Mouse (Mus musculus) mature B cell (primary cell): Measurements from ENCODE around the gene Dop1a.

Experiments used
- in situ Hi-C: fragments of 300-500 bp; cut with MboI; formaldehyde crosslinking; loops from 2 replicates; pipeline ENCODE4 v1.14.3; 2019

Gene Dop1a

DNA sequence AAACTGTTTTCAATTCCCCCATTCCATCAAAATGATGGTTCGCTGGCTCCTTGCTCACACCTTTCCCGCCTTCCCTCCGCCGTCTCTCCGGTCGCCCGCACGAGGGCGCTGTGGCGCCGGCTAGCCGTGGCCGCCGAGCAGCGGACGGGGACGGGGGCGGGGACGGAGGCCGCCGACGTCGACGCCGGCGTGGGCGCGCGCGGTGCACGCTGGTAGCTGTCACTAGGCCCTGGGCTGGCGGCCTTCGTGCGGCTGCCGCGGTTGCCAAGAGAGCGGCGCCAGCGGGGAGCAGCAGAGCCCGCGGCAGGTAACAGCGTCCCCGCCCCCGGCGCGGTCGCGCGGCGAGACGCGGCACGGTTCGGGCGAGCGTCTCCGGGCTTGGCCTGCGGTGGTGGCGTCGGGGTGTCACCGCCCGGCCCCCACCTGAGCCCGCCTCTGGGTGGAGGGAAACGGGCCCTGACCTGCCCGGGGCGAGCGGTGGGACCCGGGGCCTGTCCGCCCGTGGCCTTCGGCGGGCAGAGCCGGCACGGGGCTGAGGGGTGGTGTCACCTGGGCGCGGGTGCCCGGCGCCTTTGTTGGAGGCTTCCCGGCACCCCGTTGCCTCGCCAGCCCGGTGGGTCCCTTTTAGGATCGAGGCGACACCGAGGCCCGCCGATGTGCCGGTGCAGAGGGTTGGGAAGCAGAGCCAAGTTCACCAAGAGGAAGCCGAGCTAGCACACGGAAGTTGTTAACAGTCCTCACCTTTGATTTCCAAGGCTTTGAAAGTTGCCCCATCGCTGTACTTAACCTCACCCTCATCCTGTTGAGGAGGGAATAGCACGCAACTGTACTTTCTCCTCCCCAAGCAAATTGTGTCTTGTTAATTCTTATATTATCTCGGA is at the start of gene Dop1a:
Gene Dop1a (plus strand): TSS at position 165 of the 881 bp plus-strand sequence.
- in situ Hi-C loops = loop anchor here (10.0 to 25.0 kb wide), 3 partner anchors 98 to 1130 kb away; partner anchors contain the start of gene Tent5a

DNA sequence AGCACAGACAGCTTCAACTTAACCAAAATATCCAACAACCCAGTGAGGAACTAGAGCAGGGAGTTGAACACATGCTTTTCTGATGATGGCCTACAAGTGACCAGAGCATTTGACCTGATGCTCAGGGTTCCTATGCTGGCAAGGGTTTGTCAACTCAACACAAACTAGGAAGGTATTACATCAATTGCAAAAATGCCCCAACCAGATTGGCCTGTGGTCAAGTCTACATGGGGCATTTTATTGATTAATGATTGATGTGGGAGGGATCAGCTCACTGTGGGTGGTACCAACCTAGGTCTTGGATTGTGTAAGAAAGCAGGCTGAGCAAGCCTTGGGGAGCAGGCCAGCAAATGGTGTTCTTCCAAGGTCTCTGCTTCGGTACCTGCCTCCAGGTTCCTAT is 49.0 kb upstream of the Dop1a start:
- in situ Hi-C loops = no loop called here

DNA sequence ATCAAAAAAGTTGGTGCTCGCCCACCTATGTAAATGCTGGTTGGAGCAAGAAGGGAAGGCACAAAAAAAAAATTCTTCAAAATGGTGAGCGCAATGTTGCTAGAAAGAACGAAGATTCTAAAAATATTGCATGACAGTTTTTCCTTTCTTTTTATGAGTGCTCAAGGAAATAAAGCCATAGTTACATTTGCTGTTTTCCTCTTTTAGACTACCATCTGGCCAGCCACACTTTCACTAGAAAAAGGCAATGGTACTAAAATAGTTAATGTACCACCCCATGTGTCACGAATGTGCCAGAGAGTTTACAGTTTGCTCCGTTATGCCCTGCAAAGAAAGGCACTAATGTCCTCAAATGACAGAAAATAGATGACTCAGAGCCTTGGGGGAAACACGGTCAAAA is 47.6 kb upstream of the Dop1a start:
- in situ Hi-C loops = no loop called here

DNA sequence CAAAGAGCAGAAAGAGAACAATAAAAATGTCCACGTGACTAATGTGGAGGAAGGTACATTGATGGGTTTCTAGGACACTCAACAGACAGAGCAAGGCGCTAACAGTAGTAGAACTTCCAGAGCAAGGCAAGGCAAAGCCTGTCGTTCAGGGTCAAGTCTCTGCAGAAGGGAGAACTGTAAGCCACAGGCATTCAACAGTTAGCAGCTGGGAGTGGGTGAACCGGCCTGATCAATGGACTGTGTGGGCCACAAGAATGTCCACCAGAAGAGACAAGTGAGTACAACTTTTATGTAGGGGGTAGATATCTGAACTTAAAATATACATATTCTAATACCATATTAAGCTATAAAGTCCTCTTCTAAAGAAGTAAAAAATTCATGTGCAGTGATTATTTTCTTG is 43.6 kb upstream of the Dop1a start:
- in situ Hi-C loops = no loop called here

DNA sequence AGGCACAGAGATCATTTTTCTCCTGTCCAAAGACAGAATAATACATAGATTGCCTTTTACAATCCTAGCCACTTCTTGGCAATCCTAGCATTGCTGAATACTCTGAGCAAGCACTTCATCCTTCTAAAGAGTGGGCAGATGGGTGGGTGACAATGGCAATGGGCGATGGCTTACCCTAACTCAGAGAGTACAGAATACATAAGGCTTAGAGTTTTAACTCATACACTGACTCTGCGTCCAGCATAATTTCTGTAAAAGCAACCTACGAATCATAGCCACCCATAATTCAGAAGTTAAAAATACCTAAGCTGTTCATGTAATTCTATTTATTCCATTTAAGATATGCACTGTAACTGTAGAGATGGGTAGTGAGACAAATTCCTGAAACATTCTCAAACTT is 31.4 kb upstream of the Dop1a start:
- in situ Hi-C loops = no loop called here

DNA sequence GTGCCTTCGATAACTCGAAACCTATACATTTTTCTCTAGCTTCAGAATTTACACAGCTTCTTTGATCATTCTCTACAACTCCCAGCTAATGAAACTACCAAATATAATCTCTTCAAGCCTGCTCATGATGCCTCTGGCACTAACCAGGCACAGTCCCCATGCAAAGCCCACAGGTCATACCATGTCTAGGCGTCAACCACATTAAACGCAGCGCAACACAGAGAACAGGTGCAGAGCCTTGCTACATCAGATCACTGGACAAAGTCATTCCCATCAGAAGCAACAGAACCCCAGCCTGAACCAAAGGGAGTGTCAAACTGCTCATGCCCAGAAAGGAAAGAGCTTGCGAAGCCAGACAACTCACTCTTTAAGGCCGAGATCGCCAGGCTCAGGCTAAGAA is 30.3 kb upstream of the Dop1a start:
- in situ Hi-C loops = no loop called here

DNA sequence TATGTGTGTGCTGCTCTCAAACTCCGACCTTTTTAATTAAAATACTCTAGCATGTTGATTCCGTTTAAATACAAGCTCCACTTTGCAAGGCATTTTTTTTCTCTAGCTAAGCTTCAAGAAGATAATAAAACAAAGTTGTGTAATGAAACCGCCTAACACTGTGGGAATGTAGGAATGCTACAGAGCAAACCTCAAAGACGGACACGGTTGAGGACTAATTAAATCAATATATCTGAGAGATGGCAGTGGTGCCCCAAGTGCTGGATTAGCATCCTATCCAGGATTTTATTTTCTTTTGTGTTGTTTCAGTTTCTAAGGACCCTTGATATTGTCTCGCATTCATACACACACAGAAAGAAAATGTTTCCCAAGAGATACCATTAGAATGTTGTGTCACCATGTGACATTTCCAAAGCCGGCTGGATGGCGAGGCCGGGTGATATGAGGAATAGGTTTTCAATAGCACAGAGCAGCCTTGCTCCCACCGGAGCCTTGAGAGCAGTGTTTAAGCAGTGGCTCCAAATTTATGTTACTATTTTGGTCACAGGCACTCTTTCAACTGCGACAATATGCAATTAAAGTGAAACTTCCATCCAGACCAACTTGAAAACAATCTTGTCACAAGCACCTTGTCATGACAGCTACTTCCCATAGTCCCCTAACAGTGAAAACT is 28.5 kb upstream of the Dop1a start:
- in situ Hi-C loops = no loop called here

DNA sequence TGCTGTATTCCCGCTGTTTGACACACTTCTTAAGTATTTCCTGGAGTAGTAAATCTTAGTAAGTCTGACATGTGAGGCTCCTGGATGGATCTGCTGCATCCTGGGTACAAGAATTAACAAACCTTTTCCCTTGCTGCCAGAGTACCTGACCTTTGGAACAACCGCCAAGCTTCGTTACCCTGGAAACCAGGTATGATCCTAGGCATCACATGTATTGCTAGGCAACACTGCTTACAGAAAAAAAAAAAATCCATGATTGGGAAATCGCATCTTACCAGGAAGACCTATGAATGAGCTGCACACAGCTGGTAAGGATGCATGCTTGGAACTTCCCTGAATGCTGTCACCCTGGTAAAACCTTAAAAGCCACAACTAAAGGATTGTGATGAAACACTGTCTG is 24.7 kb upstream of the Dop1a start:
- in situ Hi-C loops = no loop called here

DNA sequence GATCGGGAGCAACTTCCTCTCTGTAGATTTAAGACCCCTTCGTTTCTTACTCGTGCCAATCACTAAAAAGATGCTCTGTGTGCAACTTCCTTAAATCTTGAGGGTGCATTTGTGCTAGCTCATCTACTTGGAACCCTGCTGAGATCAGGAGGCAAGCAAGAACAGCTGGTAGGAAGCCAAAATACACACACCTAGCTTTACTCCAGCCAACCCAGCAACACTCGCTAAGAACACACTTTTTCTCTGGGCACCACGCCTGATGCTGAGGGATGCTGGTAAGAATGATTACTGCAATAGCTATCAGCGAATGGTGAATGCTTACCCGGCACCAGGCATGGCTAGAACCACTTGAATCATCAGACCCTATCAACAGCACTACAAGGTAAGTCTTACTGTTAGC is 20.1 kb upstream of the Dop1a start:
- in situ Hi-C loops = no loop called here

DNA sequence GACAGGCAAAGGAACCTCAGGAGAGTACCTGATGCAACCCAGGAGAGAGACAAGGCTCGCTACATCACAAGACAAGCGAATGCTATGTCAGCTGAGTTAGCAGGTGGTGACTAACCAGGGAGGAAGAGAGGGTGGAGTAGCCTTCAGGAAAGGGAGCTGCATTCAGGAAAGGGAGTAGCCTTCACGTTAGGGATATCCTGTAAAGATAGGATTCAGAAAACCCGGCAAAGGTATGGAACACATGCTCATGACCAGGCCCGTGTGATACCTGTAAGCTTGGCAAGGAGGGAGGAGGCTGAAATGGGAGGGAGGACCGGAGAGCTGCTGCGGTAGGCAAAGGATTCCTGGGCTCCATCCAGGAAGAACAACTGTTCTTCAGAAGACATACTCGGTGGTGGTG is 19.5 kb upstream of the Dop1a start:
- in situ Hi-C loops = no loop called here

DNA sequence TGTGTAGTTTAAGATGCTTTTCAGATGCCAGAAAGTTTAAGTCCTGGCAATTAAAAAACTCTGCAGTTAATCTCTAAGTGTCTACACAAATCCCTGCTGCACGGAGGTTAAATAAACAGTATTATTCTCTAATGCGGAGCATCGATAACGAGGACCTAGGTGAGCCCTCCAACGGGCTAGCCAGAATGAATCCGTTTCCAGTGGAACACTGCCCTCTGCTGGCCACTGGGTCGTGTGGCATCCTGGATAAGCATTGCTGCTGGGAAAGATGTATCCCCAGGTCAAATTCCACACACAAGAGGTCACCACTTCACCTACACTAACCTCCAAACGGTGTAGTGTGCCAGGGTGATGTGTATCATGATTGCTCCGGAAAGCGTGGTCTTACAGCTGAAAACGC is 17.4 kb upstream of the Dop1a start:
- in situ Hi-C loops = no loop called here

DNA sequence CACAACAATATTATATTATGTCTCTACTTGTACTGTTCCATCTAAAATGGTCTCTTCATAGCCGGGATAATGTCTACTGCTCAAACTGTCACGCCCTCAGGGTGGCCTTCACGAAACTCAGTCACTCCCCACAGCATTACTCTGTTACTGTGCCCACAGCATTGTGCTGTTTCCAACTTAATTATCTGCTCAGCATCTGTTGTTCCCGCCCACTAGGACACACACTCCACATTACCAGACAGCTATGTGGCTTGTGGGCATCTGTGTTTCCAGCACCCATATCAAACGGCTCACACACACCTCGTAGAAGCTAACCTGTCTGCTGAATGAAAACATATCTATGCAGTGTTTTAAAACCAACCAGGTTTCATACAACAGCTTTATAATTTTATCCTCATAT is 15.9 kb upstream of the Dop1a start:
- in situ Hi-C loops = loop anchor here (25.0 kb wide), 2 partner anchors 689 to 1114 kb away; partner anchors contain the start of gene Tent5a

DNA sequence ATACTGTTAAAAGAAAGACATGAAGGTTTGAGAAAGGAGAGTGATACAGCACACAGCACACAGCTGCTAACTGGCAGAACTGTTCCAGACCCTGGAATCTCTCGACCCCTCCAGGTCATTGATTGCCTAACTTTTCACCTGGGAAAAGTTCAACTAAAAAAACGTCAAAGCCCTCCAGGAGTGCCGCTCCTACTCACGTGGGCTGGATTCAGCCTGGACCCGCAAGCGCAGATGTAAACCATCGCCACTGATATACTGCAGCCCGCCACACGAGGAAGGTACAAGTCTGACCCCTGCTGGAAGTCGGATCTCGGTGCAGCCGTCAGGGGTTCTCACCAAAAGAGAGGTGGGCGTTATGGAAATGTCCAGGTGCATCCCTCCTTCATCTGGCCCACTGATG is 15.3 kb upstream of the Dop1a start:
- in situ Hi-C loops = loop anchor here (25.0 kb wide), 2 partner anchors 689 to 1114 kb away; partner anchors contain the start of gene Tent5a

DNA sequence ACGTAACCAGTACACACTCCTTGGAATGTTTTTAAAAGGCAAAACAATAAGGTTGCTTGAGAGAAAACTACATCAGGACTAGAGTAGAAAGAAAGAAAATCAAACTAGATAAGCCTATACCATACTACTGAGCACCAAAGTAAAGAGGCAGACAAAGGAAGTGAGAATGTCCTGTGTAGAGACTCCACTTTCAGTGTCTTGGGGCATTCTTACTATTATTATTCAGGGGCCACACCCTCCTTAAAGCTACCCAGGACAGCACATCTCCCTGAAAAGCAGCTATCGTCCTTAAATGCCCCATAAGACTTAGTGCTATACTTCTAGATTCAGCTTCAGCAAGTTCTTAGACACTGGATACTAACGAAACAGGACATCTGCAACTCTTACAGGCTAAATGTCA is 13.3 kb upstream of the Dop1a start:
- in situ Hi-C loops = loop anchor here (25.0 kb wide), 2 partner anchors 691 to 1116 kb away; partner anchors contain the start of gene Tent5a

DNA sequence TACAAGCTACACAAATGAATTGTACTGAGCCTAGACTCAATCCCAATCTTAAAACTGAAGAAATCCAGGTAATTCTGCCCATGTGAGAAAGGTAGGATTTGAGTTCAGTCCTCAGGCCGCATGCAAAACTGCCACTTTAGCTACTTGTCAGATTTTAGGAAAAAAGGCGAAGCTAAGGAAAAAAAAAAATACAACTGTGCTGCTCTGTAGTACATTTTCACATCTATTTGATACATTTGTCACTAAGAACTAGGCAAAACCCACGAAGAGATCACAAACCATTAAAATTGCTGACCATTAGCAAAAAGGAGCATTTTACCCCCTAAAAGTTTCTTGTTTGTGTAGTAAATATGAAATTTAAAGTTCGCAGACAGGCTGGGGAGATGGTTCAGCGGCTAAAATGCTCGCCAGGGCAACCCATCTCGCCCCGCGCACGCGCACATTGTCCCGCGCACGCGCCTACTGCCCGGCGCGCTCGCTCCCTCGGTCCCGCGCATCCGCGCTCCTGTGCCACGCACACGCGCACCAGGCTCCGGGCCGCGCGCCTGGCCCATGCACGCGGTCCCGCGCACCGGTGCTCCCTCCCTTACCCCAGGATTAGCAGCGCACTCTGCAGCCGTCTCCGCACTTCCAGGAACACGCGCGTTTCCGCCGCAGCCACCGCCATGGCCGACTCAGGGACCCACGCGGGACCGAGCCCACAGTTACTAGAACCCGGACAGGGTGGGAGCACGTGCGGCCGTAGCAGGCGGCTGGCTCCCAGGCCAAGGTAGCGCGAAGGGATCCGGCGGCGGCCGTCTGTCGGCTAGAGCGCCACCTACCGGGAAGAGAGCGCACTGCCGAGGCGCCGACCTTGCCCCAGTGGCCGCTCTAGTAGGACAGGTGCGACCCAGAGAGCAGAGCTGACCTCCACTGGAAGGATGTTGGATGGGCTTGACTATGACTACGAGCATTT is 2.5 kb upstream of the Dop1a start, which contains the start of gene Ube2cbp:
Gene Ube2cbp (minus strand): TSS at position 800 of the 955 bp plus-strand sequence.
- in situ Hi-C loops = loop anchor here (10.0 to 25.0 kb wide), 3 partner anchors 100 to 1127 kb away; partner anchors contain the start of gene Tent5a

DNA sequence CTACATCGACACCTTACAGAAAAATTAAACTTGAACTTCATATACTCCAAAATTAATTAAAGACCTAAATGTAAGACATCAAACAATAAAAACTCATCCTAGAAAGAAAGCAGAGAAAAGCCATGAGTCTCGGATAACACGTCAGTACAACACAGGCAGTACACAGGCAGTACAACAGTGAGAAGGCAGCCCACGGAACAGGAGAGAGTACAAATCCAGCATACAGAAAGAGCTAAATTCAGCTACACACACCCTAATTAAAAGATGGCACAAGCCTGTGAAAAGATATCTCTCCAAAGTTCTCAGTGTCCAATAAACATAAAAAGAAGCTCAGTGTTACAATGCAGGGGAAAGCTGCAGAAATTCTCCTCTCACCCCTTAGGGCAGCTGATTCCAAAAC is 9.0 kb downstream of the Dop1a start:
- in situ Hi-C loops = no loop called here

DNA sequence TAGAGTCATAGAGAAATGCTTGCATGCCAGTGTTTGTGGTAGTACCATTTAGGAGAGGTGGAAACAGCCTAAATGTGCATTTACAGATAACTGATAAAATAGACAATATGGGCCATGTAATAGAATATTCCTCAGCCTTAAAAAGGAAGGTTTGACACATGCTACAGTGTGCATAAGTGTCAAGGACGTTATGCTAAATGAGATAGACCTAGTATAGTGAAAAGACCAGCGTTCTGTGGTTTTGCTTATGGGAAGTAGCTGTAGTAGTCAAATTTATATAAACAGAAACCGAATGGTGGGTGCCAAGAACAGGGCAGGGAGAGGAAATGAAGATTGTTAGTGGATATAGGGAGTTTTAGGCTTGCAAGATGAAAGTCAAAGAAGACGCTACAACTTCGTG is 9.8 kb downstream of the Dop1a start:
- in situ Hi-C loops = no loop called here

DNA sequence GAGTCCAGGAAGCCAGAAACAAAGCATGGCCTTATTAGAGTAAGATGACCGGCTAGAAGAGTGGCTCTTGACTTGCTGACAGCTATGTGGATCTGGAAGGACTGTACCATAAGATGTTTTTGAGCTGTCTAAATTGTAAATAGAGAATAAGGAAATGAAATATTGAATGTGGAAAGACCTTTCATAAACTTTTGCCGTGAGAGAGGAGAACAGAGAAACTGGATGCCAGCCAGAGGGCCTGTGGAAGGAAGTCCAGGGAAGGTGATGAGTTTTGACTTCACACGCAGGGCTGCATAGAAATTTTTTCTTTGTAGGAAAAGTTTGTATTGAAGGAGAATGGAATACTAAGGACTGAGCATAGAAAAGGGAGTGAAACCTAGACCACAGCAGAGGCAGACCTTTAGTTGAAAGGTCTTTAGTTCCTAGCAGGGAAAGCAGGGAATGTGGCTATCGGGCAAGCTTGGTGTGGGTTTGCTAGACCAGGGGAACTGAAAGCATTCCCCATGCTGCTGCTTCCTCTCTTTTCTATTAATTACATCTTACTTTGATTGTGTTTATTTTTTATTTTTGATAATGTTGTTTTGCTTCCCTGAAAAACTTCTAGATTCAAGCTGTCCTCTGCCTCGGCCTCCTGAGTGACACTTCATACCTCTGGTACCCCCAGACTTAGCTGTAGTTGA is 11.6 kb downstream of the Dop1a start:
- in situ Hi-C loops = no loop called here

DNA sequence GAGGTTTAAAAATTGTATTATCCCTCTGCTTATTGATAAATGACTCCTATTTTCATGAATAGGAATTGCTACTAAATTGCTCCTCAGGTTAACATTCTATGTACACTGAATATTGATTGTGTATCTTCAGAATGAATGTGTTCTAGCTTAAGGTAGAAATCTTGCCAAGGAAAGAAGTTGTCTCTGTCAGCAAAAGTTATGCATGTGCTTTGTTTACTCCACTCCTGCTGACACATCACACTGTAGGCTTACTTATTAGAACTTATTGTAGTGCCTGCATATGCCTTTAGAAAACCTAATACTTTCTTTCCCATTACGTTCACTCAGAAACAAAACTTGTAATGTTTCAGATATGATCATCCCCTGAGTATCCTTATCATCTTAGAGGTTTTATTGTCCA is 15.3 kb downstream of the Dop1a start:
- in situ Hi-C loops = no loop called here

DNA sequence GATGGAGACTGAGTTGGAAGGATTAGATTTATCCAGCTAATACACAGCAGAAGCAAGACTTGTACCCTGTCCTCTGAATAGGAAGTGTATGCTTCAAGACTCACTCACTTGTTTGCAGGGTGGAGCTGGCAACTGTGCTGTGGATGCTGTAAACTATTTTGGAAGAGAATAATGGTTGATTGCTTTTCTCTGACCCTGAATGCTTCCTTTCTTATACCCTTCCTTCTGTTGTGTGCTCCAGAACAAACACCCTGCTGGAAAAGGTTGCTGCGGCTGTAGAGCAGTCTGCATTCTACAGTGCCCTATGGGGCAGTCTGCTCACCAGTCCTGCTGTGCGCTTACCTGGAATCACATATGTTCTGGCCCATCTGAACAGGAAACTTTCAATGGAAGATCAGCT is 24.8 kb downstream of the Dop1a start:
- in situ Hi-C loops = no loop called here

DNA sequence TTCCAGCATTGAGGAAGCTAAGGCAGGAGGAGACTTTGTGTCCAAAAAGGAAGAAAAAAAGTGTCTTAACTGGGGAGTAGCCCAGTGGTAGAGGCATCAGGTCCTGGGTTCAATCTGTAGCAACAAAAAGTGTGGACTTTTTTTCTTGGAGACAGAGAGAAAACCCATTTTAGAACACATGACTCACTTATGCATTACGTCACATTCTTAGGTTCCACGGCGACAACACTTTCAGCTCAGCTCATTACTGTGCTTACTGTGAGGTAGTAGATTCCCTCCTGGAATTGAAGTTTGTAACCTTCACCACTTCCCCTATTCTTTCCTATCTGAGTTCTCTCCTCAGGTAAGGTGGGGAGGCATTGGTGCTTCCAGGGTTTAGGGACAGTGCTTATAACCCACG is 29.3 kb downstream of the Dop1a start:
- in situ Hi-C loops = no loop called here
